Mouse (Mus musculus) spleen, adult 2 months (tissue): ENCODE results near the gene Spsb2.

Experiments
- CTCF ChIP-seq: fragments of 200-500 bp; IDR thresholded peaks from 2 replicates; pipeline ENCODE4 v1.5.1; 2011; ENCODE audit warnings: mild to moderate bottlenecking, inconsistent platforms; ENCODE audit not compliant: insufficient read depth, insufficient read length, insufficient replicate concordance; ENCODE audit errors: extremely low read depth
- POLR2A ChIP-seq: fragments of 200-500 bp; IDR thresholded peaks from 2 replicates; pipeline ENCODE4 v1.6.1; 2011; ENCODE audit warnings: low read depth, low read length, inconsistent platforms

DNA sequence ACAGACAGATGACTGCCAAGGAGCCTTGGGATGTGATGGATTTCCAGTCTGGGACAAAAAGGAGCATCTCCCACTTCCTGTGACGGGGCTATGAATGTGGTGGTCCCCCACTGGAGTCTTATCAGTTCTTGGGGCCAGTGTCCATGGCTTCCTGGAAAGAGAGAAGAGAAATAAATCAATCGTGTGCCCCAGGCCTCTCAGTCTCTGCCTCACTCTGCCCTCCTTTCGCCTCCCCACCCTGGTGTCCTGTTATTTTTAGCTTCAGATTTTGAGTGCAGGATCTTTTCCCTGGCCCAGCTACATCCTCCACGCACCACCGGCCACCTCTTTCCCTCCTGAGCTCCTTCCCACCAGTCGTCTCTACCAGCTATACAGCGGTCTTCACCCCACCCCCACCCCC lies 38.4 kb upstream of the Spsb2 start:
- TF ChIP-seq CTCF (no peak), POLR2A (no peak)
